Mouse (Mus musculus): Measurements from ENCODE around the gene Meioc. TPM values are rescaled to one million over a fixed set of nuclear protein-coding genes. Genes with fewer than 3 reads are reported as not detected.

Meioc gene
- polyA plus RNA-seq (2014; fragmentation: Nextera tagmentation; extraction: Ambion mirVana) = 0.11 and 0.12 TPM in 2 replicates

DNA sequence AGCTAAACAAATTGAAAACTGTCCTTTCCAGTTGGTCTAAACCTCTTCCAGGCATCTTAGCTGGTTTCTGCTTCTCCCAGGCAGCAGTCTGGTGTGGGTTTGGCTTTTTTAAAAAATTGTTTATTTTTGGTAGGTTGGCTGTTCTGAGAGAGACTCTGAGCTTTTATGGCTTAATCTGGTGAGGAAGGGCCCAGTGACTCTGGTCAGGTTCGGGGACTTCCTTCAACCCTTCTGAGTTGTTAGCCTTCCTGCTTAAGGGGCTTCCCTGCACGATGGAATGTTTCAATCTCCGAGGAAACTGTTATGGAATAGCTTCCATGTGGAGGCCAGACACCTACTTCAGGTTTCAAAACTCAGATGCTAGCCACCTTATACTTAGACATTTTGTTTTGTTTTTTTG, at the start of gene Meioc:
TSS of gene Meioc (plus strand) at position 301 of the 400 bp plus-strand sequence.
- H3K4me1 ChIP-seq (ENCODE audit: control insufficient read depth, insufficient read depth, low read length) = no peaks in the 10 kb centered on the region
- H3K36me3 ChIP-seq (ENCODE audit: control insufficient read depth, insufficient read depth, low read length) = no peaks in the 10 kb centered on the region
- no peak for ATAC-seq (ENCODE audit: low read depth)
- H3K4me2 ChIP-seq (ENCODE audit: low read depth, low read length) = no peak within 1 kb of the TSS
- no peaks in the 10 kb centered on the region for H3K9me3 ChIP-seq (ENCODE audit: control insufficient read depth, low read length)
- 82% methylated on average over 3 of the region's 3 CpGs for whole genome bisulfite sequencing
- no peak within 1 kb of the TSS for H3K9ac ChIP-seq (replicated peaks; ENCODE audit: low read depth, low read length)
- no peak within 1 kb of the TSS for H3K4me3 ChIP-seq (ENCODE audit: low read depth, low read length)
- no peak within 1 kb of the TSS for H3K27ac ChIP-seq (ENCODE audit: low read depth, low read length)
- peaks cover 7% of the 10 kb centered on the region; the same call in 1 of the 2 replicates for H3K27me3 ChIP-seq (ENCODE audit: control insufficient read depth, insufficient read depth, low read length)

DNA sequence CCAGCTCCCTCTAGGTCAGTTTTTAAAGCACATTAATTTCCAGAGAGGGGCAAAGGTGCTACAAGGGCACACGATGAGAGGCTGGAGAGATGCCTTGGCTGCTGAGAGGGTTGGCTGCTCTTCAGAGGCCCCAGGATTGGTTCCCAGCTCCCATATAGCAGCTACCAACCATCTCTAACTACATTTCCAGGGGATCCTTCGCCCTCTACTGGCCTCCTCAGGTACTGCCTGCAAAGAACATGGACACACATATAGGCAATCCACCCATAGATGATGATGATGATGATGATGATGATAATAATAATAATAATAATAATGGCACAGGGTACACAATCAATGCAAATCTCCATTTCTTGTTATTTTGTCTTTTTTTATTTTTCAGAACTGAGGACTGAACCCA, 44.1 kb upstream of the Meioc start:
- 66% methylated on average over 2 of the region's 2 CpGs for WGBS
- H3K4me2 ChIP-seq (ENCODE audit: low read depth, low read length) = no peak overlapping the region
- 0 out of 2 replicates have a peak, but pooled peaks cover 5% of the 10 kb centered on the region for H3K4me1 ChIP-seq (ENCODE audit: control insufficient read depth, insufficient read depth, low read length)
- no peaks in the 10 kb centered on the region for H3K9me3 ChIP-seq (ENCODE audit: control insufficient read depth, low read length)
- no peak overlapping the region for H3K9ac ChIP-seq (replicated peaks; ENCODE audit: low read depth, low read length)
- H3K36me3 ChIP-seq (ENCODE audit: control insufficient read depth, insufficient read depth, low read length) = no peaks in the 10 kb centered on the region
- no peaks in the 10 kb centered on the region for H3K27me3 ChIP-seq (ENCODE audit: control insufficient read depth, insufficient read depth, low read length)
- ATAC-seq (ENCODE audit: low read depth) = no peak
- H3K4me3 ChIP-seq (ENCODE audit: low read depth, low read length) = no peak overlapping the region
- no peak overlapping the region for H3K27ac ChIP-seq (ENCODE audit: low read depth, low read length)

DNA sequence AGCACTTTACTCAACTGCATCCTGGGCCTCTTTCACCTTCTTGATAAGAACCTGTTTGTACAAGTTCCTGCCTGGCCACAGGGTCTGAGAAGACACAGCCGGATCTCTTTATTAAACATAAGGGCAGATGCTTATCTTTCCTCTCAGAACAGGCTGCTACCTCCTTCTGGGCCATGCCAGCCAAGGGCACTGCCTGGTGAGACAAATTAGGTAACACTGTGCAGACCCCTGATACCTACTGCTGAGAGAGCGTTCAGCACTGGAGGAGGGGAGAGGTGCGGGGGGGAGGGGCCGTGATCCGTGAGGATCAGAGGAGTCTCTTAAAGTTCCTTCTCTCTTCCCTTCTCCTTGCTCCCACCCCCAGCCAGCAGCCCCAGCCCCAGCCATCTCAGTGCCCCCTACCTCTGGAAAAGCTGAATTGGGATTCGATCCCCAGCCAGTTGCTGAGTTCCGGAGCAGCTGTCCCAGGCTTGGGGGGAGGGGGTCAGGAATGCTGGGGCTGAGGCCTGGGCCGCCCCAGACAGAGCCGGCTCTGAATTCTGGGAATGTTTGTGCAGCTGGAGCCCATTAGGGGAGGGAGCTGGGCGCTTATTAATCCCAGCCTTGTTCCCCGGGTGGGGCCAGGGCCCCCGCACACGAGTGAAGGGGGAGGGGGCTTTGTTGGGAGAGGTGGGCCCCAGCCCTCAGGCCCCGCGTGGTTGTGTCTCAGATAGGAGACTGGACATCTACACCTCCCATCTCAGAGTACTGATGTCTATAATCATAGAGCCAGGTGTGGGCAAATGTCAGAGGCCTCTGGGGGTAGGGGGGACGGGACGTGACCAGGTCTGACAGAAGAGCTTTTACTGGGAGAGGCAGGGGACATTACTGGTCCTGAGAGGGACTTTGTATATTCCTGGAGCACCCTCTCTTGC, 39.4 kb upstream of the Meioc start:
- H3K9ac ChIP-seq (replicated peaks; ENCODE audit: low read depth, low read length) = no peak overlapping the region
- 8% methylated on average over 17 of the region's 17 CpGs for WGBS
- no peaks in the 10 kb centered on the region for H3K36me3 ChIP-seq (ENCODE audit: control insufficient read depth, insufficient read depth, low read length)
- peak; percentile 49; the same call in 1 of the 2 replicates for ATAC-seq (ENCODE audit: low read depth)
- no peaks in the 10 kb centered on the region for H3K27me3 ChIP-seq (ENCODE audit: control insufficient read depth, insufficient read depth, low read length)
- H3K4me3 ChIP-seq (ENCODE audit: low read depth, low read length) = no peak overlapping the region
- H3K4me2 ChIP-seq (ENCODE audit: low read depth, low read length) = no peak overlapping the region
- H3K9me3 ChIP-seq (ENCODE audit: control insufficient read depth, low read length) = no peaks in the 10 kb centered on the region
- 0 out of 2 replicates have a peak, but pooled peaks cover 9% of the 10 kb centered on the region for H3K4me1 ChIP-seq (ENCODE audit: control insufficient read depth, insufficient read depth, low read length)
- no peak overlapping the region for H3K27ac ChIP-seq (ENCODE audit: low read depth, low read length)

DNA sequence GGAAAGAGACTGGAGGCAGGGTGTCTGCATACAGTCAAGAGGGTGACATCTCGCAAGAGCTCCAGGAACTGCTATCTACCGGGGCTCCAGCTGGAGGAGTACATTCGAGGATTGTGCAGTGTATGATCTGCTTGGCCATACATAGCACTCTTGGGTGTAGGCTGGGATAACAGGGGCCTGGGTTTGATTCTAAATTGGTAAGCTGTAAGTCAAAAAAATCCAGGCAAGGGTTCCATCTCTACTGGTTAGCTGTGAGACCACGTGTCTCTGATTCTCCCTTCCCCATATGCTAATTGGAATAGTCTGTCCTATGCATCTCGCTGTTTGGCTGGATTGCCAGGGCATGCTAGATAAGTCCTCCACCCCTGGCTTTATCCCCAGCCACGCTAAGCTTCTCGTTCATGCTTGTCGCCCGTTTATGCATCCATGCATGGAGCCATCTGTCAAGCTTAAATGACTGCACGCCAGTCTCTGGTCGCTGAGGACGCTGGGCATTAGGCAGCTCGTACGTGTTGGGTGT, 38.6 kb upstream of the Meioc start:
- ATAC-seq (ENCODE audit: low read depth) = no peak
- WGBS = 29% methylated on average over 14 of the region's 14 CpGs

DNA sequence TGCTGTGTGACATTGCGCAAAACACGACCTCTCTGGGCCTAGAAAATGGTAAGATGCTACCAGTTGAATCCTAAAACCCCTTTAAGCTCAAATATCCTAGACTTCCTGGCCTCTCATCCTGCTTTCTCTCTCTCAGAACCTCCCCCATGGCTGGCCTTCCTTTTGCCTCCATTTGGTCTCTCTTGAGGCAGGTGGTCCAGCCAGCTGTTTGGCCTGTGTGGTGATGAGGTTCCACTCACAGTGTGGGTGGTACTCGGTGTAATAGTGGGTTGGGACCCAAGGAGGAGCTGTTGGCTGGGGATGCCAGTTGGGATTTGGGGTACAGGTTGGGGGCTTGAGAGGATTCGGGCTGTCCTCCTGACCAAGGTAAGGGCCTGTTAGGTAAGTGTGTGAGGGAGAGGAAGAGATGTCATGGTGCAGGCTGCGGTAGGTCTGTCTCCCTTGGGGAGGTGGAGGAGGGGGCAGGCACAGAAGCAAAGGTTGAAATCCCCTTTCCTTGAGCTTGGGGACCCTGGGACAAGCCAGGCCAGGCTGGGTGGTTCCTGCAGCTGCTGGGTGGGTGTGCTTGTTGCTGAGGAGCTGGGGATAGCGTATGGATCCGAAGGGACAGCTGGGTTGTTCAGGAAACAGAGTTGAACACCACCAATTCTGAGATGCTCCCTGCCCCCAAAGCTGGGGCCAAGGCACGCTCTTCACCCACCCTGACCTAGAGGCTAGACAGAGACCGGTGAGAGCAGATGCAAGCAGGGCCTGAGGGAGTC, 36.2 kb upstream of the Meioc start:
- no peak for ATAC-seq (ENCODE audit: low read depth)

More for the DNA sequence above, 38.6 kb upstream of the Meioc start:
- Histone ChIP-seq H3K4me3 (ENCODE audit: low read depth, low read length) (no peak overlapping the region), H3K9me3 (ENCODE audit: control insufficient read depth, low read length) (no peaks in the 10 kb centered on the region), H3K4me1 (ENCODE audit: control insufficient read depth, insufficient read depth, low read length) (0 out of 2 replicates have a peak, but pooled peaks cover 9% of the 10 kb centered on the region), H3K27me3 (ENCODE audit: control insufficient read depth, insufficient read depth, low read length) (no peaks in the 10 kb centered on the region), H3K9ac (replicated peaks; ENCODE audit: low read depth, low read length) (no peak overlapping the region), H3K4me2 (ENCODE audit: low read depth, low read length) (peak overlapping the region; percentile 7; the same call in 1 of the 2 replicates), H3K27ac (ENCODE audit: low read depth, low read length) (no peak overlapping the region), H3K36me3 (ENCODE audit: control insufficient read depth, insufficient read depth, low read length) (no peaks in the 10 kb centered on the region)

DNA sequence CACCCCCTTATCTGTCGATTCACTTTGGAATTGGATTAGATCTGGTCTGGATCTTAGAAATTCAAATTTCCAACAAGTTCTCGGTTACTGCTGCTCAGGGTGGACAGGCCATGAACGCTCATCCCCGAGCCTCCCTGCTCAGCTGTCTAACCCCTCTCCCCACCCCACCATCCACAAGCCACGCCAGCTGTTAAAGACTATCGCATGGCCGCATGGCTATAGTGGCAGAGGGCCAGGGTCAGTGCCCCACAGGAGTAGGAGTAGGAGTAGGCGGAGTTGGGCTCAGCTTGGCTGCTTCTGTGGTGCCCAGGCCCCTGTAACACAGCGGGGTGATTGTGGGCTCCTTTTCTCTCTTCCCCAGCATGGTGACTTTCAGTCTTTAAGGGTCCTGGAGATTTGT, 35.0 kb upstream of the Meioc start:
- WGBS = 49% methylated on average over 9 of the region's 9 CpGs
- 0 out of 2 replicates have a peak, but pooled peaks cover 9% of the 10 kb centered on the region for H3K4me1 ChIP-seq (ENCODE audit: control insufficient read depth, insufficient read depth, low read length)

More for the DNA sequence above, 36.2 kb upstream of the Meioc start:
- no peaks in the 10 kb centered on the region for H3K9me3 ChIP-seq (ENCODE audit: control insufficient read depth, low read length)
- no peak overlapping the region for H3K4me2 ChIP-seq (ENCODE audit: low read depth, low read length)
- H3K27ac ChIP-seq (ENCODE audit: low read depth, low read length) = no peak overlapping the region
- H3K27me3 ChIP-seq (ENCODE audit: control insufficient read depth, insufficient read depth, low read length) = no peaks in the 10 kb centered on the region
- no peak overlapping the region for H3K4me3 ChIP-seq (ENCODE audit: low read depth, low read length)
- no peak overlapping the region for H3K9ac ChIP-seq (replicated peaks; ENCODE audit: low read depth, low read length)
- 88% methylated on average over 9 of the region's 9 CpGs for WGBS
- 0 out of 2 replicates have a peak, but pooled peaks cover 9% of the 10 kb centered on the region for H3K4me1 ChIP-seq (ENCODE audit: control insufficient read depth, insufficient read depth, low read length)
- no peaks in the 10 kb centered on the region for H3K36me3 ChIP-seq (ENCODE audit: control insufficient read depth, insufficient read depth, low read length)

DNA sequence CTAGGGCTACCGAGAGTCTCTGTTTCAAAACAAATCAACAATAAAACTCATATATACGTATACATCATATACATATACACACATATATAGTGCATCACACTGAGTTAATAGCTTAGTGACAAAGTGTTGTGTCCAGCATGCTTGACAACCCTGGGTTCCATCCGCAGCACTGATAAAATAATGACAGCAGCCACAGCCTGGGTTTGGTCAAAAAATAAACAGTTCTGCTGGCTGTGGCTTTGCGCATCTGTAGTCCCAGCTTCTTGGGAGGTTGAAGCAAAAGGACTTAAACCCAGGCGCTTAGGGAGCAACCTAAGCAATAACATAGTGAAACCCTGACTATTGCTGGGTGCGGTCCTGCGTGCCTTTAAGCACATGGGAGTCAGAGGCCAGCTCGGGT, 34.1 kb upstream of the Meioc start:
- H3K4me2 ChIP-seq (ENCODE audit: low read depth, low read length) = no peak overlapping the region
- no peaks in the 10 kb centered on the region for H3K27me3 ChIP-seq (ENCODE audit: control insufficient read depth, insufficient read depth, low read length)
- H3K4me3 ChIP-seq (ENCODE audit: low read depth, low read length) = no peak overlapping the region
- H3K9ac ChIP-seq (replicated peaks; ENCODE audit: low read depth, low read length) = no peak overlapping the region
- 73% methylated on average over 8 of the region's 8 CpGs for WGBS
- H3K4me1 ChIP-seq (ENCODE audit: control insufficient read depth, insufficient read depth, low read length) = 0 out of 2 replicates have a peak, but pooled peaks cover 5% of the 10 kb centered on the region
- H3K27ac ChIP-seq (ENCODE audit: low read depth, low read length) = no peak overlapping the region
- ATAC-seq (ENCODE audit: low read depth) = no peak
- H3K36me3 ChIP-seq (ENCODE audit: control insufficient read depth, insufficient read depth, low read length) = no peaks in the 10 kb centered on the region
- no peaks in the 10 kb centered on the region for H3K9me3 ChIP-seq (ENCODE audit: control insufficient read depth, low read length)

More for the DNA sequence above, 35.0 kb upstream of the Meioc start:
- Histone ChIP-seq H3K4me2 (ENCODE audit: low read depth, low read length) (no peak overlapping the region), H3K9ac (replicated peaks; ENCODE audit: low read depth, low read length) (no peak overlapping the region), H3K4me3 (ENCODE audit: low read depth, low read length) (no peak overlapping the region), H3K27me3 (ENCODE audit: control insufficient read depth, insufficient read depth, low read length) (no peaks in the 10 kb centered on the region), H3K36me3 (ENCODE audit: control insufficient read depth, insufficient read depth, low read length) (no peaks in the 10 kb centered on the region), H3K27ac (ENCODE audit: low read depth, low read length) (no peak overlapping the region), H3K9me3 (ENCODE audit: control insufficient read depth, low read length) (no peaks in the 10 kb centered on the region)
- ATAC-seq (ENCODE audit: low read depth) = no peak

DNA sequence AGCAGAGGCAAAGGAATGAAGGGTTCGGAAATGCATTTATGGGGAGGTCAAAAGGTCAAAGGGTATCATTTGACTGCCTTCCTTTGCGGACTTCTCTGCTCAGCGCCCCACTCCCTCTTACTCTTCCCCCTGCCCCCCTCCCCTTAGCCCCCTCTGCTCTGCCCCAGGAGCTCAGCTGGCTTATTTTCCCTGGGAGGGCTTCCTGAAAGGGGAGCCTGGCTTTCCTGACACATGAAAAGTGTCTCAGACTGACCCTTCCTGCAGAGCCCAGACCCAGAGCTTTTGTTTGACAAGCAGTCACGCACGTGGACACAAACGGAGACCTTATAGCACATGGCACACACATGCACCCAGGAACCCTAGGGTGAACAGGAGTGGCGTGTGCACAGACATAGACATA, 32.8 kb upstream of the Meioc start:
- ATAC-seq (ENCODE audit: low read depth) = no peak
- WGBS = 7% methylated on average over 7 of the region's 7 CpGs
- no peak overlapping the region for H3K27ac ChIP-seq (ENCODE audit: low read depth, low read length)
- H3K36me3 ChIP-seq (ENCODE audit: control insufficient read depth, insufficient read depth, low read length) = no peaks in the 10 kb centered on the region
- H3K9me3 ChIP-seq (ENCODE audit: control insufficient read depth, low read length) = no peaks in the 10 kb centered on the region
- no peaks in the 10 kb centered on the region for H3K27me3 ChIP-seq (ENCODE audit: control insufficient read depth, insufficient read depth, low read length)
- no peak overlapping the region for H3K9ac ChIP-seq (replicated peaks; ENCODE audit: low read depth, low read length)
- no peaks in the 10 kb centered on the region for H3K4me1 ChIP-seq (ENCODE audit: control insufficient read depth, insufficient read depth, low read length)
- no peak overlapping the region for H3K4me3 ChIP-seq (ENCODE audit: low read depth, low read length)
- no peak overlapping the region for H3K4me2 ChIP-seq (ENCODE audit: low read depth, low read length)
